Mouse (Mus musculus) kidney, embryonic 16.5 days (tissue): ENCODE measurements around the gene Txndc5. TPM values are rescaled to one million over a fixed set of nuclear protein-coding genes. Genes with fewer than 3 reads are reported as not detected.

Experiments used
- ATAC-seq: fragments of 200-750 bp; cut with Nextera tagmentation; 2 replicates; pipeline ENCODE4 v1.8.0; 2017; ENCODE audit warnings: moderate TSS enrichment; ENCODE audit not compliant: low FRiP score, low TSS enrichment
- H3K27ac ChIP-seq: fragments of 300-500 bp; sonication (generic); 2 replicates; pipeline ENCODE4 v1.5.1; 2014; ENCODE audit warnings: low read length
- H3K27me3 ChIP-seq: fragments of 300-500 bp; sonication (generic); 2 replicates; pipeline ENCODE4 v1.6.1; 2014; ENCODE audit warnings: low read length, control low read depth, mixed read lengths; ENCODE audit not compliant: insufficient read depth
- H3K36me3 ChIP-seq: fragments of 300-500 bp; sonication (generic); 2 replicates; pipeline ENCODE4 v1.6.1; 2014; ENCODE audit warnings: low read length, control low read depth, mixed read lengths; ENCODE audit not compliant: insufficient read depth
- H3K4me1 ChIP-seq: fragments of 300-500 bp; sonication (generic); 2 replicates; pipeline ENCODE4 v1.6.1; 2014; ENCODE audit warnings: low read length, control low read depth, mixed read lengths; ENCODE audit not compliant: insufficient read depth
- H3K4me2 ChIP-seq: fragments of 300-500 bp; sonication (generic); replicated peaks from 2 replicates; pipeline ENCODE4 v1.6.1; 2014; ENCODE audit warnings: low read depth, low read length
- H3K4me3 ChIP-seq: fragments of 300-500 bp; sonication (generic); 2 replicates; pipeline ENCODE4 v1.5.1; 2014; ENCODE audit warnings: mild to moderate bottlenecking, low read length
- H3K9ac ChIP-seq: fragments of 300-500 bp; sonication (generic); replicated peaks from 2 replicates; pipeline ENCODE4 v1.6.1; 2014; ENCODE audit warnings: low read length
- H3K9me3 ChIP-seq: fragments of 300-500 bp; sonication (generic); 2 replicates; pipeline ENCODE4 v1.6.1; 2016; ENCODE audit warnings: low read length, control low read depth
- WGBS: fragments of 180-500 bp; shearing (Covaris S2); extraction: QIAGEN DNeasy Blood & Tissue Kit; methylation state at CpG from one replicate; pipeline ENCODE4 v1.1.7; 2014; 5-methylcytosine and 5-hydroxymethylcytosine counted together
- polyA plus RNA-seq: library from polyadenylated mRNA; unstranded; fragments of >200 nt; fragmentation: Nextera tagmentation; extraction: Ambion mirVana; gene quantifications from 2 replicates; pipeline ENCODE4 v1.2.1, GENCODE M21; 2015

The Txndc5 gene
- polyA plus RNA-seq, 1 experiment from 2014 or later = 313 TPM

GRCm38 (mm10) chr13:38527797-38528650 is 600 bp downstream of the Txndc5 start:
- Histone ChIP-seq H3K36me3 (peaks cover 6% of the 10 kb centered on the region), H3K27ac (peak overlapping the region; percentile 95), H3K9me3 (no peaks in the 10 kb centered on the region), H3K4me2 (peak overlapping the region; percentile 78), H3K9ac (peak overlapping the region; percentile 91), H3K4me1 (peaks cover 25% of the 10 kb centered on the region), H3K4me3 (peak overlapping the region; percentile 88), H3K27me3 (no peaks in the 10 kb centered on the region)
- WGBS = under 1% methylated on average over 84 of the region's 87 CpGs
- ATAC-seq = peak; percentile 93

GRCm38 (mm10) chr13:38527041-38527796 is 1.4 kb downstream of the Txndc5 start:
- Histone ChIP-seq H3K4me2 (peak overlapping the region; percentile 78), H3K27me3 (no peaks in the 10 kb centered on the region), H3K9me3 (no peaks in the 10 kb centered on the region), H3K9ac (peak overlapping the region; percentile 91), H3K4me3 (peak overlapping the region; percentile 88), H3K4me1 (peaks cover 25% of the 10 kb centered on the region), H3K36me3 (peaks cover 9% of the 10 kb centered on the region), H3K27ac (peak overlapping the region; percentile 95)
- WGBS = 8% methylated on average over 15 of the region's 15 CpGs
- peak; percentile 40 for ATAC-seq

DNA sequence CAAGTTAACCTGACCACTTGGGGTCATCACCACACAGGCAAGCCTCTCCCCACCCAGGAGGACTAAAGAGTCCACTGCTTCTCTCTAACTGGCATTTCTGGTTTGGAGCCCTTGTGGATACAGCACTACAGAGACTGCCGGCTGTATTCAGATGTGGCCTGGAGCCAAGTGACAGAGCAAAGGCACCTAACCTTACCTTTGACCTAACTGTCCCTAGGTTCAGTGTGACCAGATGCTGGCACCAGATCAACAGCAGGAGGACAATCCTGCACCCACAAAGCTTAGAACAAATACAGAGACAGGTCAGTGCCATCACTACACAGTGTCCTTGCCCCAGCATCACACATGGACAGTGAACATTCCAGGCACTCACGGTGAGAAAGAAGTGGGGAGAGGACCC is 2.5 kb downstream of the Txndc5 start:
- H3K36me3 ChIP-seq = peaks cover 15% of the 10 kb centered on the region
- WGBS = 78% methylated on average over 2 of the region's 2 CpGs
- peaks cover 25% of the 10 kb centered on the region for H3K4me1 ChIP-seq
- ATAC-seq = no peak
- H3K27ac ChIP-seq = peak overlapping the region; percentile 95; the same call in 1 of the 2 replicates
- H3K4me3 ChIP-seq = peak overlapping the region; percentile 88
- no peaks in the 10 kb centered on the region for H3K9me3 ChIP-seq
- H3K27me3 ChIP-seq = no peaks in the 10 kb centered on the region
- peak overlapping the region; percentile 78 for H3K4me2 ChIP-seq
- H3K9ac ChIP-seq = peak overlapping the region; percentile 31; the same call in 1 of the 2 replicates

- H3K9ac ChIP-seq = no peak overlapping the region
- H3K4me2 ChIP-seq = no peak overlapping the region
- H3K27ac ChIP-seq = no peak overlapping the region
- no peaks in the 10 kb centered on the region for H3K27me3 ChIP-seq
- H3K4me1 ChIP-seq = peaks cover 25% of the 10 kb centered on the region
- peaks cover 20% of the 10 kb centered on the region for H3K36me3 ChIP-seq
- H3K4me3 ChIP-seq = no peak overlapping the region
- H3K9me3 ChIP-seq = no peaks in the 10 kb centered on the region
- ATAC-seq = no peak
- 87% methylated on average over 3 of the region's 3 CpGs for WGBS
Measured at GRCm38 (mm10) chr13:38525261-38525660, 3.4 kb downstream of the Txndc5 start.

- ATAC-seq = no peak
- Histone ChIP-seq H3K27ac (no peak overlapping the region), H3K9me3 (no peaks in the 10 kb centered on the region), H3K36me3 (peaks cover 39% of the 10 kb centered on the region), H3K27me3 (no peaks in the 10 kb centered on the region), H3K4me1 (peaks cover 17% of the 10 kb centered on the region), H3K9ac (no peak overlapping the region), H3K4me2 (no peak overlapping the region), H3K4me3 (no peak overlapping the region)
- WGBS = 92% methylated on average over 11 of the region's 11 CpGs
Measured at GRCm38 (mm10) chr13:38523231-38523630, 5.4 kb downstream of the Txndc5 start.

- Histone ChIP-seq H3K4me3 (no peak overlapping the region), H3K4me1 (peaks cover 17% of the 10 kb centered on the region), H3K27ac (no peak overlapping the region), H3K9ac (no peak overlapping the region), H3K4me2 (no peak overlapping the region), H3K9me3 (no peaks in the 10 kb centered on the region), H3K36me3 (peaks cover 48% of the 10 kb centered on the region), H3K27me3 (no peaks in the 10 kb centered on the region)
- WGBS = 74% methylated on average over 4 of the region's 4 CpGs
- ATAC-seq = no peak
Measured at GRCm38 (mm10) chr13:38522056-38522654, 6.5 kb downstream of the Txndc5 start.

GRCm38 (mm10) chr13:38520299-38520698 is 8.3 kb downstream of the Txndc5 start:
- Histone ChIP-seq H3K9ac (no peak overlapping the region), H3K27me3 (no peaks in the 10 kb centered on the region), H3K4me3 (no peak overlapping the region), H3K36me3 (peaks cover 56% of the 10 kb centered on the region), H3K4me2 (no peak overlapping the region), H3K9me3 (no peaks in the 10 kb centered on the region), H3K4me1 (peaks cover 6% of the 10 kb centered on the region; the same call in 1 of the 2 replicates), H3K27ac (no peak overlapping the region)
- no peak for ATAC-seq
- 93% methylated on average over 11 of the region's 11 CpGs for WGBS

DNA sequence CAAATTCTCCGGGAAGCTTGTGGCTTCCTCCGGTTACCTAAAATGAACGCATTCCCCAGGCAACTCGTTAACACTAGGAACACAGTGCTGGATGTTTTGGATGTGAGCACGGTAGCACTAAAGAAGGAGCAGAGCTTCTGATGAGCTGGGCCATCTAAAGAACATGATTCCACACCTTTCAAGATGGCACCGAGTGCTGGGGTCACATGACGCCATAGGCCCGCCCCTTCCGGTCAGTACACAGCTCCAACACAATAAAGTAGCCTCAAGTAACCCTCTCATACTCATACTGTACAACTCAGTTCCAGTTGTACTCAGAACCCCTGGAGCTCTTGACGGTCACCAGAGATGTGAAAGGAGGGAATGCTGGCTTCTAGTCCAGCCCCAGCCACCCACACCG is 12.0 kb downstream of the Txndc5 start:
- Histone ChIP-seq H3K4me3 (no peak overlapping the region), H3K9ac (no peak overlapping the region), H3K4me1 (peaks cover 7% of the 10 kb centered on the region; the same call in 1 of the 2 replicates), H3K4me2 (no peak overlapping the region), H3K27ac (no peak overlapping the region), H3K36me3 (peaks cover 76% of the 10 kb centered on the region), H3K27me3 (no peaks in the 10 kb centered on the region), H3K9me3 (no peaks in the 10 kb centered on the region)
- no peak for ATAC-seq
- 95% methylated on average over 11 of the region's 11 CpGs for WGBS

- no peak for ATAC-seq
- WGBS = 67% methylated on average over 3 of the region's 3 CpGs
- no peaks in the 10 kb centered on the region for H3K9me3 ChIP-seq
Measured at GRCm38 (mm10) chr13:38515845-38516244, 12.8 kb downstream of the Txndc5 start.

More at GRCm38 (mm10) chr13:38515845-38516244, 12.8 kb downstream of the Txndc5 start:
- Histone ChIP-seq H3K4me3 (no peak overlapping the region), H3K4me2 (no peak overlapping the region), H3K4me1 (peaks cover 7% of the 10 kb centered on the region; the same call in 1 of the 2 replicates), H3K9ac (no peak overlapping the region), H3K36me3 (peaks cover 70% of the 10 kb centered on the region), H3K27ac (no peak overlapping the region), H3K27me3 (no peaks in the 10 kb centered on the region)
